Mouse (Mus musculus) lung, embryonic 14.5 days (tissue): Measurements from ENCODE around the gene Tead1. TPM values are rescaled to one million over a fixed set of nuclear protein-coding genes. Genes with fewer than 3 reads are reported as not detected.
A peak's percentile ranks its signal among the peaks of the same experiment; 100 is the strongest.

Source experiments
- ATAC-seq: fragments of 200-750 bp; cut with Nextera tagmentation; 2 replicates; pipeline ENCODE4 v1.8.0; 2017; ENCODE audit warnings: mild to moderate bottlenecking, moderate TSS enrichment, moderate library complexity; ENCODE audit not compliant: insufficient read depth
- DNase-seq: peaks from one replicate; pipeline ENCODE4 v3.0.0-alpha.2; 2015
- H3K27ac ChIP-seq: fragments of 300-500 bp; sonication (generic); 2 replicates; pipeline ENCODE4 v1.5.1; 2014; ENCODE audit warnings: low read depth, mild to moderate bottlenecking, moderate library complexity
- H3K27me3 ChIP-seq: fragments of 300-500 bp; sonication (generic); 2 replicates; pipeline ENCODE4 v1.6.1; 2014; ENCODE audit warnings: low read length, control low read depth; ENCODE audit not compliant: insufficient read depth
- H3K36me3 ChIP-seq: fragments of 300-500 bp; sonication (generic); 2 replicates; pipeline ENCODE4 v1.6.1; 2014; ENCODE audit warnings: control low read depth; ENCODE audit not compliant: insufficient read depth
- H3K4me1 ChIP-seq: fragments of 300-500 bp; sonication (generic); 2 replicates; pipeline ENCODE4 v1.6.1; 2014; ENCODE audit warnings: antibody characterized with exemption, control low read depth; ENCODE audit not compliant: insufficient read depth
- H3K4me2 ChIP-seq: fragments of 300-500 bp; sonication (generic); 2 replicates; pipeline ENCODE4 v1.6.1; 2014; ENCODE audit warnings: mild to moderate bottlenecking
- H3K4me3 ChIP-seq: fragments of 300-500 bp; sonication (generic); 2 replicates; pipeline ENCODE4 v1.5.1; 2014; ENCODE audit warnings: low read depth, low read length
- H3K9ac ChIP-seq: fragments of 300-500 bp; sonication (generic); 2 replicates; pipeline ENCODE4 v1.6.1; 2014
- H3K9me3 ChIP-seq: fragments of 300-500 bp; sonication (generic); 2 replicates; pipeline ENCODE4 v1.6.1; 2016; ENCODE audit warnings: low read depth, low read length, control low read depth
- CTCF ChIP-seq: IDR thresholded peaks from 2 replicates; pipeline ENCODE4 v1.5.1; 2016; ENCODE audit warnings: antibody characterized with exemption, low read depth
- WGBS: fragments of 180-500 bp; shearing (Covaris S2); extraction: QIAGEN DNeasy Blood & Tissue Kit; methylation state at CpG from one replicate; pipeline ENCODE4 v1.1.7; 2014; 5-methylcytosine and 5-hydroxymethylcytosine counted together
- polyA plus RNA-seq: library from polyadenylated mRNA; unstranded; fragments of >200 nt; fragmentation: Nextera tagmentation; extraction: Ambion mirVana; gene quantifications from 2 replicates; pipeline ENCODE4 v1.2.1, GENCODE M21; 2014

Gene Tead1
- polyA plus RNA-seq, 1 experiment from 2014 or later = 27.6 TPM

DNA sequence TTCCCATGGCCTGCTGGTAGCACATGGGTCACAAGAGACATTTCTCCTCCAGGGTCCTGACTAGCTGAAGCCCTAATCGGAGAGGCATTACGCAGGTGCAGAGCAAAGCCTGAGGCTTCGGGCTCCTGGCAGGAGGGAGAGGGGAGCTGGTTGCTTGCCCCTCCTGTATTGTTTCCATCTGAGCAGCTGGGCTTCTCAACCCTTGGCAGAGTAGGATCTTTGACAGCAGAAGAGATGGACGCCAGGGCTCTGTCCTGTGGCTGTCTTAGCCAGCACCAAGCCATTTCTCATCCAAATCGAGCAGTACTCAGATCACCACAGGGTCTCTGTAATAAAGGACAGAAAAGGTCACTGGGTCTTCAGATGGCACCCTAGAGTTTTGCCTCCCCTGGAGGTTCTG, 97.6 kb downstream of the Tead1 start:
- H3K4me1 ChIP-seq = peaks cover 20% of the 10 kb centered on the region
- TF ChIP-seq CTCF = no peak
- H3K36me3 ChIP-seq = no peaks in the 10 kb centered on the region

DNA sequence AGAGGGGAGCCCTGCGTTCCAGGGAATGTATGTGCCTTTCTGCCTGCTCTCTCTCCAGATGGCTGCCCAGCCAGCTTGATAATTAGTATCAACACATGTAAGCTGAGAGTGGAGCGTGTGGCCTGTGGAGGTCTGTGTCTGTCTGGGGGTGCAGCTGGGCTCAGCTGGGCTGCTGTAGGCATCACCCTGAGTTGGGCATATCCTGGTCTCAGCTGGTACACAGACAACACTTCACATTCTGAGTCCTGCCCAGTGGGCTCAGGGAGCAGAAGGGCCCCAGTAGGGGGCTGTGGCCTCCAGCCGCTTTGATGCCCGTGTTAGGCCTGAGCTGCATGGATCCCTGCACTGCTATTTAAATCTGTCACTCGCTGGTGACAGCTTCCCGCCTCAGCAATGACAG, 100.5 kb downstream of the Tead1 start:
- H3K4me1 ChIP-seq = peaks cover 12% of the 10 kb centered on the region
- no peak for ATAC-seq
- H3K27me3 ChIP-seq = no peaks in the 10 kb centered on the region
- no peak overlapping the region for H3K4me3 ChIP-seq
- DNase-seq = no peak
- H3K9me3 ChIP-seq = no peaks in the 10 kb centered on the region; the same call in 1 of the 2 replicates
- H3K36me3 ChIP-seq = no peaks in the 10 kb centered on the region
- H3K4me2 ChIP-seq = no peak overlapping the region
- 41% methylated on average over 6 of the region's 6 CpGs for WGBS
- H3K9ac ChIP-seq = no peak overlapping the region
- H3K27ac ChIP-seq = peak overlapping the region; percentile 30; the same call in 1 of the 2 replicates
- no peak for TF ChIP-seq CTCF

More for the DNA sequence above, 97.6 kb downstream of the Tead1 start:
- Histone ChIP-seq H3K4me2 (no peak overlapping the region), H3K27me3 (no peaks in the 10 kb centered on the region), H3K9ac (no peak overlapping the region), H3K4me3 (no peak overlapping the region), H3K9me3 (no peaks in the 10 kb centered on the region), H3K27ac (no peak overlapping the region)
- DNase-seq = no peak
- 70% methylated on average over 5 of the region's 5 CpGs for WGBS
- no peak for ATAC-seq

DNA sequence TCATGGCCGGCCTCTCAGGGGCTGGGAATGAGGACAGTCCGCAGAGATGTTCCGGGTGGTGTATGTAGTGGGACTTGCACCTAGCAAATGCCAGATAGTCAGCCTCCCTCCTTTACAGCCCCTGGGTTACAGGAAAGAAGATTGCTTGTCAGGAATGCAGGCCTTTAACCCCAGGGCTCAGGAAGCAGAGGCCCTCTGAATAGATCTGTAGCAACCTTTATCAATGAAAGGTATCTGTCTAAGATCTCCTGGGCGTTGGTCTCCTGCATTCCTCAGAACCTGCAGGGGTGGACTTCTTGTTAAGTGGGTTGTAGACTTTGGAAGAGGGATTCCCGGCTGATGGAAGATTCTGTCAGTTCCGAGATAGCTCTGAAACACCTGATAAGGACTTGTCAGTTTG, 101.8 kb downstream of the Tead1 start:
- H3K4me2 ChIP-seq = no peak overlapping the region
- WGBS = 61% methylated on average over 6 of the region's 6 CpGs
- DNase-seq (no peak), ATAC-seq (no peak)
- H3K27me3 ChIP-seq = no peaks in the 10 kb centered on the region
- no peak overlapping the region for H3K9ac ChIP-seq
- no peak for TF ChIP-seq CTCF
- H3K4me3 ChIP-seq = no peak overlapping the region
- no peak overlapping the region for H3K27ac ChIP-seq
- no peaks in the 10 kb centered on the region for H3K36me3 ChIP-seq
- H3K9me3 ChIP-seq = no peaks in the 10 kb centered on the region; the same call in 1 of the 2 replicates
- peaks cover 17% of the 10 kb centered on the region for H3K4me1 ChIP-seq

DNA sequence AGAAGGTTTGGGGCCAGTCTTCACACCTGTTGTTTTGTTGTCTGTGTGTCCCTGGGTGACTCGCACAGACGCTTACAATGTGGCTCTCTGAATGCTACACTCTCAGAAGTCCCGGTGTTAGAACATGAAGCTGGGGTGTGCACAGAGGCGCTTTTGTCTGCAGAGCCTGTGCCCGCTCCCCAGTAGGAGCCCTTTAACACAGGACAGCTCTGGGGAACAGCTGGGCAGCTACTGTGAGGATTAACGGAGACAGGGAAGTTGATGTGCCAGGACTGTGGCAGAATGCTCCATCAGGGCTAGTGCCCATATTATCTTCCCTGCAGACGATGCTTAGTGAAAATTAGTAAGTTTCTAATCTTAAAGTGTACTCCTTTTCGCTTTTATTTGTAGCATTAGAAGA, 102.9 kb downstream of the Tead1 start:
- H3K4me2 ChIP-seq = no peak overlapping the region
- DNase-seq (no peak), ATAC-seq (no peak)
- no peaks in the 10 kb centered on the region for H3K36me3 ChIP-seq
- H3K4me3 ChIP-seq = no peak overlapping the region
- no peak overlapping the region for H3K9ac ChIP-seq
- no peak overlapping the region for H3K27ac ChIP-seq
- H3K4me1 ChIP-seq = peaks cover 27% of the 10 kb centered on the region
- no peaks in the 10 kb centered on the region for H3K27me3 ChIP-seq
- WGBS = 79% methylated on average over 8 of the region's 8 CpGs
- TF ChIP-seq CTCF = no peak
- H3K9me3 ChIP-seq = no peaks in the 10 kb centered on the region; the same call in 1 of the 2 replicates

DNA sequence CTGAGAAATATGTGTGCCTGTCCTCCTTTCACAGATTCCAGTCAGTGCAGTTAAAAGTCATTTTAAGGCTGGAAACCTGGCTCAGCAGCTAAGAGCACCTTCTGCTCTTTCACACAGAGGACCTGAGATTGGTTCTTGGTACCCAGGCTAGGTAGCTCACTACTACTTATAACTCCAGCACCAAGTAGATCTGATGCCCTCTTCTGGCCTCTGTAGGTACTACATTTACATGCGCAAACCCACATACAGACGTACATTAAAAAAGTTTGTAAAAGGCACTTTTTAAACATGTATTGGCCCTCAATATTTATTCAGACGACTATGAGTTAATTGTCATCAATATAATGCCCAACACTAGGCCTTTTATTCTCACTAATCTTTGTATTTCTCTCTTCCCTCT, 105.2 kb downstream of the Tead1 start:
- Histone ChIP-seq H3K27me3 (no peaks in the 10 kb centered on the region), H3K4me1 (peaks cover 48% of the 10 kb centered on the region), H3K4me3 (no peak overlapping the region), H3K4me2 (no peak overlapping the region), H3K9ac (no peak overlapping the region), H3K9me3 (no peaks in the 10 kb centered on the region; the same call in 1 of the 2 replicates), H3K36me3 (no peaks in the 10 kb centered on the region), H3K27ac (no peak overlapping the region)
- DNase-seq (no peak), ATAC-seq (no peak)
- peak; percentile 50 for TF ChIP-seq CTCF
- 89% methylated on average over 3 of the region's 3 CpGs for WGBS

DNA sequence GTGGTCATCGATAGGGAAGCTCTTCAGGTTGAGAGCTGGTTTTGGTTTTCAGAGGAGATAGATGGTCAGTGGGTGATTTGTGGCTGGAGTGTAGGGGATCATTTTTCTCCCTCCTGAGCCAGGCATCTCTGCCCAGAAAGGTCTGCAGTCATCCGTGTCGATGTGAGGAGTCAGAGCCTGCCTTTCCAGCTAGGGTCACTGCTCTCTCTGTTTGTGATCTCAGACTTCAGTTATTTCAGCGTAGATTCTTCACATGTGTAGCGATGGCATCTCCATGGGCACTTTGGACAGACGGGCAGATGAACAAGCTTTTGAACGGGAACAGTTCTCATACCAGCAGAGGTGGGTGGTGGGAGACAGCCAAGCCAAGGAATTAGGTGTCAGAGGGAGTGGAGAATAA, 106.2 kb downstream of the Tead1 start:
- Histone ChIP-seq H3K4me1 (peaks cover 44% of the 10 kb centered on the region), H3K9ac (no peak overlapping the region), H3K27ac (no peak overlapping the region), H3K27me3 (no peaks in the 10 kb centered on the region), H3K4me3 (no peak overlapping the region), H3K36me3 (no peaks in the 10 kb centered on the region), H3K4me2 (no peak overlapping the region), H3K9me3 (no peaks in the 10 kb centered on the region; the same call in 1 of the 2 replicates)
- 74% methylated on average over 7 of the region's 7 CpGs for WGBS
- TF ChIP-seq CTCF = no peak
- ATAC-seq (no peak), DNase-seq (no peak)

DNA sequence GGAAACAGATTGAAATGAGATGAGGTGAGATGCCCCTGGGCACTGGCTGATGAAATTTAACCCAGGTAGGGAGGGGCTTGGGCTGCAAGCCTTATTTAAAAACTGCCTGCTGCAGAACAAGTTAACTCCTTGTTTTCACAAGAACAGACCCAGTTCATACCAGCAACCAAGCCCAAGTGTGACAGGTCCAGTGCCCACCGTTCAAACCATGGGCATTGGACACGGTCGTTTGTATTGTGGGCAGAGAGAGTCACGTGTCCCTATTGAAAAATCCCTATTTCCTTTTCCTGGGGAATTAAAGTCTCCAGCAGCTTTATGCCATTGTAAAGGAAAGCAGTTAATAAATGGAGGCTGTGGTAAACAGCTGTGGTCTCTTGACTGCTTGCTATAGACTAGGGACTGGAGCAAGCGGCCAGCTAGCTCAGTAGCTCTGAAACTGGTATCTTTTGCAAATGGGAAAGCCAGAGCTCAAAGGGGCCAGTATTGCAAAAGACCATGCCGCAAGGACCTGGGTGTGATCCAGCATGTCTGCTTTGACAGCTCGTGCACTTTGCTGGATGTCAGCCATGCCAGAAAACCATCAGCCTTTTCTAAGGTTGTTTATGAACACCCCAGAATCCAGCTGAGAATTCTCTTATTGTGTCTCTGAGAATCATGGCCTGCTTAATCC, 107.6 kb downstream of the Tead1 start:
- H3K9ac ChIP-seq = peak overlapping the region; percentile 7; the same call in 1 of the 2 replicates
- ATAC-seq = peak; percentile 77
- peak; percentile 90 for DNase-seq
- WGBS = 32% methylated on average over 7 of the region's 7 CpGs
- no peak overlapping the region for H3K4me3 ChIP-seq
- no peaks in the 10 kb centered on the region for H3K36me3 ChIP-seq
- no peaks in the 10 kb centered on the region for H3K27me3 ChIP-seq
- peaks cover 40% of the 10 kb centered on the region for H3K4me1 ChIP-seq
- peak overlapping the region; percentile 29 for H3K4me2 ChIP-seq
- H3K9me3 ChIP-seq = no peaks in the 10 kb centered on the region; the same call in 1 of the 2 replicates
- peak overlapping the region; percentile 71 for H3K27ac ChIP-seq
- TF ChIP-seq CTCF = no peak
